Mouse (Mus musculus) lung, postnatal 0 days (tissue): ENCODE results near the gene Greb1. TPM values are rescaled to one million over a fixed set of nuclear protein-coding genes. Genes with fewer than 3 reads are reported as not detected.

Experiments
- ATAC-seq: fragments of 200-750 bp; cut with Nextera tagmentation; 2 replicates; pipeline ENCODE4 v1.8.0; 2017; ENCODE audit warnings: moderate library complexity
- DNase-seq: peaks from one replicate; pipeline ENCODE4 v3.0.0-alpha.2; 2016; ENCODE audit warnings: low spot score
- H3K27ac ChIP-seq: fragments of 300-500 bp; sonication (generic); 2 replicates; pipeline ENCODE4 v1.5.1; 2014; ENCODE audit warnings: antibody characterized with exemption, mild to moderate bottlenecking, low read length, mixed read lengths
- H3K27me3 ChIP-seq: fragments of 300-500 bp; sonication (generic); replicated peaks from 2 replicates; pipeline ENCODE4 v1.6.1; 2014; ENCODE audit warnings: low read length, mixed read lengths; ENCODE audit not compliant: insufficient read depth
- H3K36me3 ChIP-seq: fragments of 300-500 bp; sonication (generic); 2 replicates; pipeline ENCODE4 v1.6.1; 2014; ENCODE audit warnings: low read length, mixed read lengths; ENCODE audit not compliant: insufficient read depth
- H3K4me1 ChIP-seq: fragments of 300-500 bp; sonication (generic); 2 replicates; pipeline ENCODE4 v1.6.1; 2014; ENCODE audit warnings: antibody characterized with exemption, low read depth, low read length, mixed read lengths; ENCODE audit not compliant: insufficient read depth
- H3K4me2 ChIP-seq: fragments of 300-500 bp; sonication (generic); replicated peaks from 2 replicates; pipeline ENCODE4 v1.6.1; 2014; ENCODE audit warnings: low read depth, mild to moderate bottlenecking, low read length, moderate library complexity, mixed read lengths
- H3K4me3 ChIP-seq: fragments of 300-500 bp; sonication (generic); 2 replicates; pipeline ENCODE4 v1.5.1; 2014; ENCODE audit warnings: low read depth, low read length
- H3K9ac ChIP-seq: fragments of 300-500 bp; sonication (generic); replicated peaks from 2 replicates; pipeline ENCODE4 v1.6.1; 2014; ENCODE audit warnings: low read depth, mild to moderate bottlenecking
- H3K9me3 ChIP-seq: fragments of 300-500 bp; sonication (generic); 2 replicates; pipeline ENCODE4 v1.6.1; 2016; ENCODE audit warnings: low read length, mixed read lengths
- CTCF ChIP-seq: IDR thresholded peaks from 2 replicates; pipeline ENCODE4 v1.5.1; 2016; ENCODE audit warnings: antibody characterized with exemption, mild to moderate bottlenecking
- EP300 ChIP-seq: IDR thresholded peaks from 2 replicates; pipeline ENCODE4 v1.6.1; 2016; ENCODE audit warnings: antibody characterized with exemption, mild to moderate bottlenecking, control low read depth
- WGBS: fragments of 180-500 bp; shearing (Covaris S2); extraction: QIAGEN DNeasy Blood & Tissue Kit; methylation state at CpG from one replicate; pipeline ENCODE4 v1.1.7; 2014; 5-methylcytosine and 5-hydroxymethylcytosine counted together
- polyA plus RNA-seq: library from polyadenylated mRNA; unstranded; fragments of >200 nt; fragmentation: Nextera tagmentation; extraction: Ambion mirVana; gene quantifications from 2 replicates; pipeline ENCODE4 v1.2.1, GENCODE M21; 2015

The Greb1 gene
- polyA plus RNA-seq, 1 experiment from 2014 or later, result 1.1 TPM

GRCm38 (mm10) chr12:16761461-16761860, 39.2 kb downstream of the Greb1 start:
- H3K9me3 ChIP-seq, result no peaks in the 10 kb centered on the region
- no peaks in the 10 kb centered on the region for H3K4me1 ChIP-seq
- H3K9ac ChIP-seq, result no peak overlapping the region
- ATAC-seq (no peak), DNase-seq (no peak)
- 91% methylated on average over 3 of the region's 3 CpGs for WGBS
- no peak overlapping the region for H3K4me3 ChIP-seq
- H3K27me3 ChIP-seq, result no peaks in the 10 kb centered on the region
- H3K36me3 ChIP-seq, result no peaks in the 10 kb centered on the region
- no peak for TF ChIP-seq EP300
- TF ChIP-seq CTCF, result no peak
- H3K27ac ChIP-seq, result no peak overlapping the region
- H3K4me2 ChIP-seq, result no peak overlapping the region

- DNase-seq (no peak), ATAC-seq (no peak)
- H3K9me3 ChIP-seq, result no peaks in the 10 kb centered on the region
These were observed 40.4 kb downstream of the Greb1 start for GRCm38 (mm10) chr12:16760246-16760645.

GRCm38 (mm10) chr12:16754311-16754710, 46.4 kb downstream of the Greb1 start:
- Histone ChIP-seq H3K9ac (no peak overlapping the region), H3K36me3 (no peaks in the 10 kb centered on the region), H3K4me1 (no peaks in the 10 kb centered on the region), H3K4me3 (no peak overlapping the region), H3K27me3 (no peaks in the 10 kb centered on the region), H3K27ac (no peak overlapping the region), H3K9me3 (no peaks in the 10 kb centered on the region), H3K4me2 (no peak overlapping the region)
- ATAC-seq (no peak), DNase-seq (no peak)
- TF ChIP-seq EP300, result no peak
- peak; percentile 89 for TF ChIP-seq CTCF
- 3% methylated on average over 2 of the region's 2 CpGs for WGBS

More at GRCm38 (mm10) chr12:16760246-16760645, 40.4 kb downstream of the Greb1 start:
- H3K27ac ChIP-seq, result no peak overlapping the region
- no peaks in the 10 kb centered on the region for H3K27me3 ChIP-seq
- 66% methylated on average over 4 of the region's 4 CpGs for WGBS
- H3K9ac ChIP-seq, result no peak overlapping the region
- H3K36me3 ChIP-seq, result no peaks in the 10 kb centered on the region
- no peak for TF ChIP-seq EP300
- no peak for TF ChIP-seq CTCF
- no peak overlapping the region for H3K4me2 ChIP-seq
- no peaks in the 10 kb centered on the region for H3K4me1 ChIP-seq
- H3K4me3 ChIP-seq, result no peak overlapping the region

GRCm38 (mm10) chr12:16753555-16753954, 47.1 kb downstream of the Greb1 start:
- 67% methylated on average over 9 of the region's 9 CpGs for WGBS
- H3K27ac ChIP-seq, result no peak overlapping the region
- no peaks in the 10 kb centered on the region for H3K4me1 ChIP-seq
- no peak overlapping the region for H3K9ac ChIP-seq
- no peaks in the 10 kb centered on the region for H3K27me3 ChIP-seq
- H3K4me3 ChIP-seq, result no peak overlapping the region
- H3K4me2 ChIP-seq, result no peak overlapping the region
- DNase-seq (no peak), ATAC-seq (no peak)
- TF ChIP-seq EP300 (no peak), CTCF (no peak)
- H3K9me3 ChIP-seq, result no peaks in the 10 kb centered on the region
- no peaks in the 10 kb centered on the region for H3K36me3 ChIP-seq

GRCm38 (mm10) chr12:16753110-16753509, 47.6 kb downstream of the Greb1 start:
- no peak overlapping the region for H3K27ac ChIP-seq
- WGBS, result 15% methylated on average over 8 of the region's 8 CpGs
- TF ChIP-seq CTCF (no peak), EP300 (no peak)
- ATAC-seq (peak; percentile 25), DNase-seq (no peak)
- H3K36me3 ChIP-seq, result no peaks in the 10 kb centered on the region
- H3K4me2 ChIP-seq, result no peak overlapping the region
- no peaks in the 10 kb centered on the region for H3K9me3 ChIP-seq
- H3K9ac ChIP-seq, result no peak overlapping the region
- H3K27me3 ChIP-seq, result no peaks in the 10 kb centered on the region
- no peak overlapping the region for H3K4me3 ChIP-seq
- H3K4me1 ChIP-seq, result no peaks in the 10 kb centered on the region

GRCm38 (mm10) chr12:16752236-16752840, 48.3 kb downstream of the Greb1 start:
- Histone ChIP-seq H3K4me1 (no peaks in the 10 kb centered on the region), H3K4me3 (no peak overlapping the region), H3K9me3 (no peaks in the 10 kb centered on the region), H3K9ac (no peak overlapping the region), H3K27ac (no peak overlapping the region), H3K4me2 (no peak overlapping the region), H3K27me3 (no peaks in the 10 kb centered on the region), H3K36me3 (no peaks in the 10 kb centered on the region)
- DNase-seq (no peak), ATAC-seq (no peak)
- TF ChIP-seq EP300 (no peak), CTCF (no peak)
- 50% methylated on average over 12 of the region's 12 CpGs for WGBS

GRCm38 (mm10) chr12:16751609-16752008, 49.1 kb downstream of the Greb1 start:
- Histone ChIP-seq H3K36me3 (no peaks in the 10 kb centered on the region), H3K4me1 (no peaks in the 10 kb centered on the region), H3K9me3 (no peaks in the 10 kb centered on the region), H3K4me3 (no peak overlapping the region), H3K9ac (no peak overlapping the region), H3K4me2 (no peak overlapping the region), H3K27ac (no peak overlapping the region), H3K27me3 (no peaks in the 10 kb centered on the region)
- TF ChIP-seq EP300 (no peak), CTCF (no peak)
- WGBS, result 92% methylated on average over 6 of the region's 6 CpGs
- no peak for ATAC-seq
- DNase-seq, result no peak
